Mouse (Mus musculus) cortical plate, adult 2 months (tissue): ENCODE measurements around the gene Ost4. TPM values are rescaled to one million over a fixed set of nuclear protein-coding genes. Genes with fewer than 3 reads are reported as not detected.

Source experiments
- H3K27ac ChIP-seq: fragments of 200-500 bp; 2 replicates; pipeline ENCODE4 v1.5.1; 2012; ENCODE audit warnings: low read length, control low read depth, inconsistent platforms; ENCODE audit not compliant: insufficient read depth
- H3K4me1 ChIP-seq: fragments of 200-500 bp; 2 replicates; pipeline ENCODE4 v1.6.1; 2011; ENCODE audit warnings: low read length; ENCODE audit not compliant: control insufficient read depth, insufficient read depth
- H3K4me3 ChIP-seq: fragments of 200-500 bp; 2 replicates; pipeline ENCODE4 v1.5.1; 2011; ENCODE audit warnings: mild to moderate bottlenecking, low read length, control low read depth; ENCODE audit not compliant: insufficient read depth
- CTCF ChIP-seq: fragments of 200-500 bp; IDR thresholded peaks from 2 replicates; pipeline ENCODE4 v1.5.1; 2011; ENCODE audit warnings: mild to moderate bottlenecking, control low read depth, low read length; ENCODE audit not compliant: insufficient read depth; ENCODE audit errors: extremely low read depth
- POLR2A ChIP-seq: fragments of 200-500 bp; IDR thresholded peaks from 2 replicates; pipeline ENCODE4 v1.6.1; 2011; ENCODE audit warnings: mild to moderate bottlenecking, low read length, control low read depth; ENCODE audit not compliant: insufficient read depth; ENCODE audit errors: extremely low read depth
- polyA plus RNA-seq: library from polyadenylated mRNA; depleted of rRNA; stranded (reverse); fragments of >200 nt; gene quantifications from 2 replicates; pipeline ENCODE4 v1.2.3, GENCODE M21; 2012; rRNA removed

The Ost4 gene
- polyA plus RNA-seq, 1 experiment = 171 TPM

- Histone ChIP-seq H3K4me1 (0 out of 2 replicates have a peak, but pooled peaks cover 3% of the 10 kb centered on the region), H3K27ac (no peak overlapping the region), H3K4me3 (no peak overlapping the region)
- TF ChIP-seq CTCF (peak; percentile 32; the same call in 1 of the 2 replicates), POLR2A (no peak)
These were observed 51.5 kb downstream of the Ost4 start for GRCm38 (mm10) chr5:30856124-30856523.

Other genes with a start within 250 kb of the Ost4 start
- gene Cenpa, start 241.0 kb downstream of the Ost4 start, polyA plus RNA-seq = 7.1 and 7.6 TPM in 2 replicates
- 16.9 and 18.9 TPM in 2 replicates for gene Dpysl5, start 196.2 kb downstream of the Ost4 start, polyA plus RNA-seq
- 268 and 302 TPM in 2 replicates for gene Mapre3, start 93.1 kb downstream of the Ost4 start, polyA plus RNA-seq
- 75.1 and 77.9 TPM in 2 replicates for gene Tmem214, start 39.8 kb downstream of the Ost4 start, polyA plus RNA-seq
- 15.7 and 17.0 TPM in 2 replicates for gene Agbl5, start 19.1 kb downstream of the Ost4 start, polyA plus RNA-seq
- gene Emilin1, start 5.6 kb upstream of the Ost4 start, polyA plus RNA-seq = 2.7 and 3.1 TPM in 2 replicates
- gene Khk, start 13.6 kb upstream of the Ost4 start, polyA plus RNA-seq = 24.9 and 29.0 TPM in 2 replicates
- 25.2 and 26.3 TPM in 2 replicates for gene Cgref1, start 37.8 kb upstream of the Ost4 start, polyA plus RNA-seq
- 183 and 209 TPM in 2 replicates for gene Preb, start 52.6 kb upstream of the Ost4 start, polyA plus RNA-seq
- gene Tcf23, start 60.9 kb upstream of the Ost4 start, polyA plus RNA-seq = 0.23 and 0.30 TPM in 2 replicates
- gene Atraid, start 140.5 kb upstream of the Ost4 start, polyA plus RNA-seq = 186 and 189 TPM in 2 replicates
- 32.5 and 34.9 TPM in 2 replicates for gene Slc5a6, start 141.1 kb upstream of the Ost4 start, polyA plus RNA-seq
- gene Cad, start 147.0 kb upstream of the Ost4 start, polyA plus RNA-seq = 13.4 and 14.1 TPM in 2 replicates
- not detected in 2 replicates for gene Dnajc5g, start 198.5 kb upstream of the Ost4 start, polyA plus RNA-seq
- 185 and 189 TPM in 2 replicates for gene Slc30a3, start 200.4 kb upstream of the Ost4 start, polyA plus RNA-seq
- gene Trim54, start 208.9 kb upstream of the Ost4 start, polyA plus RNA-seq = 0.21 TPM in 1 of 2 replicates, not detected in the other
- gene Ucn, start 231.0 kb upstream of the Ost4 start, polyA plus RNA-seq = 0.91 and 0.92 TPM in 2 replicates
- 96.7 and 102 TPM in 2 replicates for gene Mpv17, start 246.5 kb upstream of the Ost4 start, polyA plus RNA-seq